Mouse (Mus musculus): ENCODE results near the gene Pax2.

GRCm38 (mm10) chr19:44886475-44886874 lies 130.6 kb downstream of the Pax2 start:
- TF ChIP-seq CTCF (IDR thresholded peaks at IDR 0.05; ENCODE audit: insufficient read depth, low read depth, low read length), result no peak
- no peak for TF ChIP-seq POLR2A (IDR thresholded peaks at IDR 0.05; ENCODE audit: insufficient read depth, low read depth, low read length)
